Mouse (Mus musculus) heart, postnatal 0 days (tissue): ENCODE results near the gene Gm49661. TPM values are rescaled to one million over a fixed set of nuclear protein-coding genes. Genes with fewer than 3 reads are reported as not detected.
A peak's percentile ranks its signal among the peaks of the same experiment; 100 is the strongest.

Source experiments
- ATAC-seq: fragments of 200-750 bp; cut with Nextera tagmentation; 2 replicates; pipeline ENCODE4 v1.8.0; 2017; ENCODE audit warnings: low read depth, moderate number of reproducible peaks, moderate library complexity; ENCODE audit not compliant: insufficient read depth
- DNase-seq: peaks from one replicate; pipeline ENCODE4 v3.0.0-alpha.2; 2016; ENCODE audit warnings: low spot score
- H3K27ac ChIP-seq: fragments of 300-500 bp; sonication (generic); 2 replicates; pipeline ENCODE4 v1.5.1; 2014; ENCODE audit warnings: low read depth, mild to moderate bottlenecking
- H3K27me3 ChIP-seq: fragments of 300-500 bp; sonication (generic); 2 replicates; pipeline ENCODE4 v1.6.1; 2014; ENCODE audit warnings: low read length, mixed read lengths; ENCODE audit not compliant: control insufficient read depth, insufficient read depth
- H3K36me3 ChIP-seq: fragments of 300-500 bp; sonication (generic); replicated peaks from 2 replicates; pipeline ENCODE4 v1.6.1; 2014; ENCODE audit warnings: low read length, mixed read lengths; ENCODE audit not compliant: control insufficient read depth, insufficient read depth
- H3K4me1 ChIP-seq: fragments of 300-500 bp; sonication (generic); 2 replicates; pipeline ENCODE4 v1.6.1; 2014; ENCODE audit warnings: antibody characterized with exemption; ENCODE audit not compliant: control insufficient read depth, insufficient read depth
- H3K4me2 ChIP-seq: fragments of 300-500 bp; sonication (generic); 2 replicates; pipeline ENCODE4 v1.6.1; 2014; ENCODE audit warnings: low read depth, mild to moderate bottlenecking, low read length, moderate library complexity
- H3K4me3 ChIP-seq: fragments of 300-500 bp; sonication (generic); 2 replicates; pipeline ENCODE4 v1.5.1; 2014; ENCODE audit warnings: low read depth, low read length
- H3K9ac ChIP-seq: fragments of 300-500 bp; sonication (generic); replicated peaks from 2 replicates; pipeline ENCODE4 v1.6.1; 2014; ENCODE audit warnings: low read depth, low read length, mixed read lengths
- H3K9me3 ChIP-seq: fragments of 300-500 bp; sonication (generic); replicated peaks from 2 replicates; pipeline ENCODE4 v1.6.1; 2016; ENCODE audit warnings: low read length; ENCODE audit not compliant: control insufficient read depth
- CTCF ChIP-seq: IDR thresholded peaks from 2 replicates; pipeline ENCODE4 v1.5.1; 2016; ENCODE audit warnings: antibody characterized with exemption, control low read depth, low read depth
- EP300 ChIP-seq: IDR thresholded peaks from 2 replicates; pipeline ENCODE4 v1.6.1; 2016; ENCODE audit warnings: antibody characterized with exemption, low read depth
- WGBS: fragments of 180-500 bp; shearing (Covaris S2); extraction: QIAGEN DNeasy Blood & Tissue Kit; methylation state at CpG from one replicate; pipeline ENCODE4 v1.1.7; 2014; 5-methylcytosine and 5-hydroxymethylcytosine counted together
- polyA plus RNA-seq: library from polyadenylated mRNA; unstranded; fragments of >200 nt; fragmentation: Nextera tagmentation; extraction: Ambion mirVana; gene quantifications from 2 replicates; pipeline ENCODE4 v1.2.1, GENCODE M21; 2015
- total RNA-seq: library from RNA; depleted of rRNA; stranded (reverse); fragments of >200 nt; gene quantifications from 2 replicates; pipeline ENCODE4 v1.2.3, GENCODE M21; 2014; ENCODE audit warnings: low replicate concordance

The Gm49661 gene
- total and polyA plus RNA-seq, 2 experiments from 2014 or later, result not detected

DNA sequence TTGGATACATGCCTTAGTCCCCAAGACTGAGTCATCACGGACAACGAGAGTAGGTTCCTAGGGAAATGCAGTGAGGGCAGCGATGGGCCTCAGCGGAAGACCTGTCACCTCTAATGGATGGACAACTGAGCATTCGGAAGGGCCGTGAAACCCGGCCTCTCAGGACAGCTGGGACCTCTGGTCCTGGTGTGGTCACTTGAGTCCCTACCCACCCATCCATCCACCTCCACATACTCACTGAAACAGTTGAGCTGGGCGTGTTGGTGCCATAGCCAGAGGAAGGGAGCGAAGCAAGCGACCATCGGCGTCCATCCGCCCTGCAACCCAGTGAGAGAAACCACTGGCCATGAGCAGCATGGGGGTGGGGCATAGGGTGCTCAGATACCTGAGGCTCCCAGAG lies 38.7 kb downstream of the Gm49661 start:
- H3K9ac ChIP-seq, result no peak overlapping the region
- no peaks in the 10 kb centered on the region for H3K9me3 ChIP-seq
- H3K36me3 ChIP-seq, result no peaks in the 10 kb centered on the region
- no peak for ATAC-seq
- no peak overlapping the region for H3K4me3 ChIP-seq
- TF ChIP-seq EP300 (no peak), CTCF (no peak)
- H3K4me2 ChIP-seq, result no peak overlapping the region
- no peak overlapping the region for H3K27ac ChIP-seq
- DNase-seq, result no peak
- WGBS, result 80% methylated on average over 13 of the region's 13 CpGs
- no peaks in the 10 kb centered on the region for H3K4me1 ChIP-seq
- H3K27me3 ChIP-seq, result peaks cover 63% of the 10 kb centered on the region

GRCm38 (mm10) chr8:84928456-84929306 lies 40.6 kb downstream of the Gm49661 start:
- Histone ChIP-seq H3K36me3 (no peaks in the 10 kb centered on the region), H3K9ac (no peak overlapping the region), H3K9me3 (no peaks in the 10 kb centered on the region), H3K27ac (no peak overlapping the region), H3K4me2 (peak overlapping the region; percentile 55), H3K4me3 (0 out of 2 replicates have a peak overlapping the region, but pooled peaks have one; percentile 11), H3K27me3 (peaks cover 54% of the 10 kb centered on the region), H3K4me1 (no peaks in the 10 kb centered on the region)
- DNase-seq (no peak), ATAC-seq (peak; percentile 73; the same call in 1 of the 2 replicates)
- no peak for TF ChIP-seq EP300
- TF ChIP-seq CTCF, result peak; percentile 69
- 5% methylated on average over 47 of the region's 52 CpGs for WGBS

- Histone ChIP-seq H3K9me3 (no peaks in the 10 kb centered on the region), H3K36me3 (no peaks in the 10 kb centered on the region), H3K4me3 (no peak overlapping the region), H3K4me2 (no peak overlapping the region), H3K27ac (no peak overlapping the region), H3K9ac (no peak overlapping the region), H3K4me1 (no peaks in the 10 kb centered on the region), H3K27me3 (peaks cover 51% of the 10 kb centered on the region)
- WGBS, result 81% methylated on average over 1 of the region's 1 CpGs
- no peak for DNase-seq
- no peak for ATAC-seq
- TF ChIP-seq EP300 (no peak), CTCF (no peak)
These were observed 41.7 kb downstream of the Gm49661 start for GRCm38 (mm10) chr8:84927513-84927912.

DNA sequence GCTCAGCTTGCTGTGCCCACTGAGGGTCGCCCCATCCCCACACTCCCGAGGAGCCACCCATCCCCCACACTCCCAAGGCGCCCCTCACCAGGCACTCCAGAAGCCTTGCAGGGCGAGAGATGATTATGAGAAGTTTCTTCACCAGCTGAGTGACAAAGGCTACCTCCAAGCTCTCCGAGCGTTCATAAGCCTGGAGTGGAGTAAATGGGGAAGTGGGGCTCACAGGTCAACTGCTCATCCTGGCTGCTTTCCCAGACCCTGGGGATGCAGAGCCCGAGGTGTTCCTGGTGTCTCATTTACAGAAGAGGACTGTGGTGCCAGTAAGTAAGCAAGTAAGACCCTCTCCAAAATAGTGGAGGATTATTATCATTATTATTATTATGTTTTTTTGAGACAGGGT lies 43.7 kb downstream of the Gm49661 start:
- H3K4me3 ChIP-seq, result no peak overlapping the region
- no peak overlapping the region for H3K27ac ChIP-seq
- no peak for ATAC-seq
- no peaks in the 10 kb centered on the region for H3K36me3 ChIP-seq
- no peak overlapping the region for H3K9ac ChIP-seq
- no peaks in the 10 kb centered on the region for H3K9me3 ChIP-seq
- DNase-seq, result no peak
- H3K4me1 ChIP-seq, result no peaks in the 10 kb centered on the region
- TF ChIP-seq CTCF (no peak), EP300 (no peak)
- WGBS, result 47% methylated on average over 7 of the region's 7 CpGs
- peaks cover 44% of the 10 kb centered on the region for H3K27me3 ChIP-seq
- no peak overlapping the region for H3K4me2 ChIP-seq

GRCm38 (mm10) chr8:84921596-84921995 lies 47.6 kb downstream of the Gm49661 start:
- H3K27me3 ChIP-seq, result peaks cover 42% of the 10 kb centered on the region
- H3K9ac ChIP-seq, result no peak overlapping the region
- no peak overlapping the region for H3K4me2 ChIP-seq
- H3K36me3 ChIP-seq, result no peaks in the 10 kb centered on the region
- TF ChIP-seq CTCF (no peak), EP300 (0 out of 2 replicates have a peak, but pooled peaks have one; percentile 22)
- H3K4me1 ChIP-seq, result no peaks in the 10 kb centered on the region
- H3K9me3 ChIP-seq, result no peaks in the 10 kb centered on the region
- H3K27ac ChIP-seq, result no peak overlapping the region
- WGBS, result 13% methylated on average over 2 of the region's 2 CpGs
- peak; percentile 81 for ATAC-seq
- peak; percentile 76 for DNase-seq
- H3K4me3 ChIP-seq, result no peak overlapping the region

GRCm38 (mm10) chr8:84918646-84919045 lies 50.6 kb downstream of the Gm49661 start:
- Histone ChIP-seq H3K27ac (no peak overlapping the region), H3K4me3 (no peak overlapping the region), H3K9me3 (peaks cover 5% of the 10 kb centered on the region), H3K36me3 (no peaks in the 10 kb centered on the region), H3K4me1 (no peaks in the 10 kb centered on the region), H3K4me2 (no peak overlapping the region), H3K27me3 (peaks cover 37% of the 10 kb centered on the region), H3K9ac (no peak overlapping the region)
- no peak for DNase-seq
- TF ChIP-seq CTCF (no peak), EP300 (no peak)
- no peak for ATAC-seq
- WGBS, result 83% methylated on average over 15 of the region's 15 CpGs
